Mouse (Mus musculus) embryonic fibroblast, embryonic 13.5 days (primary cell): ENCODE data around the gene Ppl. TPM values are rescaled to one million over a fixed set of nuclear protein-coding genes. Genes with fewer than 3 reads are reported as not detected.

Experiments
- H3K27ac ChIP-seq: 2 replicates; pipeline ENCODE4 v1.5.1; 2012; ENCODE audit warnings: low read length, control low read depth, inconsistent platforms; ENCODE audit not compliant: insufficient read depth
- H3K4me1 ChIP-seq: 2 replicates; pipeline ENCODE4 v1.6.1; 2011; ENCODE audit warnings: low read length; ENCODE audit not compliant: control insufficient read depth, insufficient read depth
- H3K4me3 ChIP-seq: 2 replicates; pipeline ENCODE4 v1.5.1; 2011; ENCODE audit warnings: mild to moderate bottlenecking, control low read depth, low read length; ENCODE audit not compliant: insufficient read depth
- CTCF ChIP-seq: IDR thresholded peaks from 2 replicates; pipeline ENCODE4 v1.5.1; 2011; ENCODE audit warnings: mild to moderate bottlenecking, control low read depth, low read length, moderate library complexity, borderline replicate concordance; ENCODE audit not compliant: insufficient read depth
- POLR2A ChIP-seq: IDR thresholded peaks from 2 replicates; pipeline ENCODE4 v1.6.1; 2011; ENCODE audit warnings: low read depth, mild to moderate bottlenecking, control low read depth, low read length, moderate library complexity
- polyA plus RNA-seq: library from polyadenylated mRNA; stranded (reverse); fragments of >200 nt; gene quantifications from 2 replicates; pipeline ENCODE4 v1.2.4, GENCODE M21; 2011; ENCODE audit warnings: low read depth; ENCODE audit not compliant: missing spikeins, insufficient read length

Ppl gene
- polyA plus RNA-seq, 1 experiment: 0.33 TPM

GRCm38 (mm10) chr16:5130766-5131165, 1.5 kb downstream of the Ppl start:
- Histone ChIP-seq H3K27ac (no peak overlapping the region), H3K4me3 (no peak overlapping the region)
- TF ChIP-seq CTCF: no peak

DNA sequence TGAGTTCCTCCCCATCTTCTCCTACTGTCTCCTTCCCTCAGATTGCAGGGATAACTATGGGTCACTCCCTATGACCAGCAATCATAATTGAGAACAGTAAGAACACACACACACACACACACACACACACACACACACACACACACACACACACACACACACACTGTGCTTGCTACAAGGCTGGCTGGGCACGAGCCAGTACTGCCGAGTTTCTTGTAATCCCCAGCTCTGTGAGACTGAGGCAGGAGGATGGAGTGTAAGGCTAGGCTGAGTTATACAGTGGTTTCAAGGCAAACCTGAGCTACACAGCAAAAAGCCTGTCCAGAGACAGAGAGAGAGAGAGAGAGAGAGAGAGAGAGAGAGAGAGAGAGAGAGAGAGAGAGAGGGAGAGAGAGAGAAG, 2.0 kb downstream of the Ppl start:
- H3K4me3 ChIP-seq: no peak overlapping the region
- H3K27ac ChIP-seq: no peak overlapping the region
- TF ChIP-seq CTCF: no peak
- TF ChIP-seq POLR2A: no peak
- peaks cover 10% of the 10 kb centered on the region for H3K4me1 ChIP-seq

More at GRCm38 (mm10) chr16:5130766-5131165, 1.5 kb downstream of the Ppl start:
- peaks cover 15% of the 10 kb centered on the region for H3K4me1 ChIP-seq

- Histone ChIP-seq H3K4me3 (no peak overlapping the region), H3K27ac (no peak overlapping the region), H3K4me1 (no peaks in the 10 kb centered on the region)
- no peak for TF ChIP-seq POLR2A
- TF ChIP-seq CTCF: no peak
Observed at GRCm38 (mm10) chr16:5123476-5123875, 8.7 kb downstream of the Ppl start.

- Histone ChIP-seq H3K4me3 (no peak overlapping the region), H3K4me1 (no peaks in the 10 kb centered on the region), H3K27ac (no peak overlapping the region)
- TF ChIP-seq CTCF: no peak
- TF ChIP-seq POLR2A: no peak
Observed at GRCm38 (mm10) chr16:5119845-5120244, 12.4 kb downstream of the Ppl start.

DNA sequence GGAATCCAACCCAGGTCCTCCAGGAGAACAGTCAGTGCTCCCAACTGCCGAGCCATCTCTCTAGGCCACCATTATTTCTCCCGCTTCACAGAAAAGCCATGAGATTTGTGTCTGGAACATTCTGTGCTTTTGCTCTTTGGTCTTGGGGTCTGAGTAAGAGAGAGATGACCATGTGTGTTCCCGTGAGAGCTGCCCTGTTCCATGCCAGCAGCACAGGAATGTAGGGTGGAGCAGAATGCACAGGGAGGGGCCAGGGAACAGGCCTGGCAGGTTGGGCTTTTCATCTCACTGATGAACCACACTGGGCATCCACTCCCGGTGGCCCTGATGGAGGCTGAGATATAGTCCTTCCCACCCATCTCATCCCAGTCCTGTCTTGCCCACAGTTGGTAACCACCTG, 12.8 kb downstream of the Ppl start:
- TF ChIP-seq POLR2A (no peak), CTCF (no peak)
- Histone ChIP-seq H3K4me1 (no peaks in the 10 kb centered on the region), H3K4me3 (no peak overlapping the region), H3K27ac (no peak overlapping the region)

- Histone ChIP-seq H3K4me1 (no peaks in the 10 kb centered on the region), H3K27ac (no peak overlapping the region), H3K4me3 (no peak overlapping the region)
- TF ChIP-seq POLR2A: no peak
- no peak for TF ChIP-seq CTCF
Observed at GRCm38 (mm10) chr16:5113582-5113981, 18.6 kb downstream of the Ppl start.

- no peak overlapping the region for H3K27ac ChIP-seq
- TF ChIP-seq CTCF: no peak
- TF ChIP-seq POLR2A: no peak
- H3K4me3 ChIP-seq: no peak overlapping the region
- no peaks in the 10 kb centered on the region for H3K4me1 ChIP-seq
Observed at GRCm38 (mm10) chr16:5113002-5113550, 19.1 kb downstream of the Ppl start.

GRCm38 (mm10) chr16:5111021-5111420, 21.2 kb downstream of the Ppl start:
- no peak for TF ChIP-seq POLR2A
- no peak for TF ChIP-seq CTCF
- no peak overlapping the region for H3K27ac ChIP-seq
- H3K4me1 ChIP-seq: no peaks in the 10 kb centered on the region
- no peak overlapping the region for H3K4me3 ChIP-seq

DNA sequence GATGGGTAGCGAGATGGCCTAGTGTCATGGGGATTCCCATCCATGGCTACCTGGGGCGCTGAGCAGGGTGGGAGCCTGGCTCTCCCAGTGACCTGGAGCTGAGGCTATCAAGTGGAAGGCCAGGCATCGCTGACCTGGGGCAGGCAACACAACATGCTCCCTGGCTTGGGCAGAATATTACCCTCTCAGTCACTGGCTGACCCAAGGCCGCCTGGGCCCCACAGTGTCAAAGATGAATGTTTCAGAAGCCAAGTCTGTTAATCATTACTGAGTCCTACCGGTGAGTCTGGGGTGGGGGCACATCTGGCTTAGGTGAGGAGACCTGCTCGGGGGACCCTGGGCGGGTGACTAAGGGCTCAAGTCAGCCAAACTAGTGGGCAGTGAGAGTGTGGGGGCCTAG, 22.3 kb downstream of the Ppl start:
- Histone ChIP-seq H3K4me3 (no peak overlapping the region), H3K4me1 (no peaks in the 10 kb centered on the region), H3K27ac (no peak overlapping the region)
- TF ChIP-seq POLR2A: no peak

DNA sequence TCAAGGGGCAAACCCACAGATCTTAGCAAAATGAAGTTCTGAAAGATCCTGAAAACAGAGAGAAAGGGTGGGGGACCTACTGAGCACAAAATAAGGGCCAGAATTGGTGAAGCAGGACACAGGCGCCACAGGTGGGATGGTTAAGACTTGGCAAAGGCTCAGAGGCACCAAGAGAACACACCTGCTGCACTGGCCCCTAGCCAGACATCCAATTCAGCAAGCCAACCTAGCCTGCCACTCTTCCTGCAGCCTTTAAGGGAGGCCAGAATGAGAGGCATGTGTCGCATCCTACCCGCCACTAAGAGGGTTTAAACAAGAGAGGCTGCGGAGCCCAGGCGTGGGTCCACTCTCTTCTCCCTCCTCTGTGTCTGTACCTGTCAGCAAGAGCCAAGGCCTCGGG, 31.2 kb downstream of the Ppl start:
- no peak overlapping the region for H3K4me3 ChIP-seq
- no peaks in the 10 kb centered on the region for H3K4me1 ChIP-seq
- no peak for TF ChIP-seq CTCF
- no peak for TF ChIP-seq POLR2A
- H3K27ac ChIP-seq: no peak overlapping the region

GRCm38 (mm10) chr16:5096504-5096903, 35.7 kb downstream of the Ppl start:
- TF ChIP-seq POLR2A: no peak
- TF ChIP-seq CTCF: no peak
- Histone ChIP-seq H3K4me3 (no peak overlapping the region), H3K4me1 (no peaks in the 10 kb centered on the region), H3K27ac (no peak overlapping the region)
